Mouse (Mus musculus) thymus, adult 2 months (tissue): ENCODE data around the gene Nbl1.

Experiments used
- CTCF ChIP-seq: fragments of 200-500 bp; IDR thresholded peaks from 2 replicates; pipeline ENCODE4 v1.5.1; 2012; ENCODE audit warnings: mild to moderate bottlenecking, control low read depth, low read length, moderate library complexity, borderline replicate concordance; ENCODE audit not compliant: control insufficient read depth, poor library complexity, insufficient read depth; ENCODE audit errors: extremely low read depth
- POLR2A ChIP-seq: fragments of 200-500 bp; IDR thresholded peaks from 2 replicates; pipeline ENCODE4 v1.6.1; 2012; ENCODE audit warnings: mild to moderate bottlenecking, low read length, control low read depth, moderate library complexity; ENCODE audit not compliant: control insufficient read depth, poor library complexity, insufficient read depth; ENCODE audit errors: extremely low read depth

- no peak for TF ChIP-seq CTCF
- no peak for TF ChIP-seq POLR2A
These were observed 2.4 kb downstream of the Nbl1 start for GRCm38 (mm10) chr4:139090303-139090940.
